Mouse (Mus musculus): ENCODE measurements at regions not wholly inside any gene's neighbourhood (a gene's known extent, or its start where the extent isn't known, plus 50 kb on each side); places are given as distances from the start of the nearest gene placed in this dataset.

DNA sequence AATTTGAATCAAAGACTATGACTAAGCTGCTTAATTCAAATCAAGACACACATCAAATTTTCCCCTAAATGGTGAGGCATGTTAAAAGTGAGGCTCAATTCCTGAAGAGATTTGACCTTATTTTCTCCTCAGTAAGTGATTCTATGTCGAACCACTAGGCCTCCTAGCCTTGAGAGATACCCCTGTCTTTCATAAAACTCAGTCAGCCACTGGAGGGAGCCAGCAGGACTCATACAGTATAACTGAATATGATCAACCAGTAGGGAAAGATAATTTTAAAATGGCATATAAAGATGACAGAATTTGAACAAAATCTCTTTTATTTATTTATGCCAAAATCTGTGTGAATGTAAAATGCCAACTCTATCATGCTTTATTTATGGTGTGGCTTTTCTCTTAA lies 626.5 kb upstream of the Pkn2 start:
- TF ChIP-seq POLR2A (IDR thresholded peaks at IDR 0.05; ENCODE audit: insufficient read depth, low read length) (no peak), CTCF (IDR thresholded peaks at IDR 0.05; ENCODE audit: low read depth, low read length) (no peak), EP300 (IDR thresholded peaks at IDR 0.05; ENCODE audit: insufficient read depth, low read depth, low read length) (no peak)
